16 mouse cellular contexts compared by ENCODE assay signal in the genomic region with DNA sequence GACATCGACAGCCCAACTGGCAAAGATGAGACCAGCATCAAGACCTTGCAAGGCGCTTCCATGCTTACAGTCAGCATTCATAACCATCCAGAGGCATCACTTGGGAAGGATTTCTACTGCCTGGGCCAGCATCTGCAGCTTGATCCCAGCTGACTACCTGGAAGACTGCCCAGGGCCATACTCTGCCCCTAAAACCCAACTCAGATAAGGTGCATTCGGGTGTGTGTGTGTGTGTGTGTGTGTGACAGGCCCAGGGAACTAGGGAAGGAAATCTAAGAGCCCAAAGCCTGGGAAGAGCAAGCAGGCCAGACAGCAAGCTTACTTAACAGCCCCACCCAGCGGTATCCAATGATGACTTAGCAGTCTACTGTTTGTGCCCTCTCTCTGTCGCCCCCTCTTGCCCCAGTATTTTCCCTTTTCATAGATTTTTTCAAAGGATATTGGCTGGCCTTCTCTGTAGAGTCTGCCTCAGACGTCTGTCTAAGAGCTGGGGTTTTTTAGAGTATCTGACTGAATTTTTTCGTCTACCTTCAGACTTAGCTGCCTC. TPM values are rescaled to one million over a fixed set of nuclear protein-coding genes. Genes with fewer than 3 reads are reported as not detected.
A peak's percentile ranks its signal among the peaks of the same experiment; 100 is the strongest.
DNase-seq lines count a peak whose midpoint lies in the region; ATAC-seq and TF ChIP-seq lines count a peak whose summit lies in the region.
"Had no signal": no experiment of that assay in that cellular context is flagged by ENCODE, and none has a peak within 500 bp of the region (broad histone marks: within the 10 kb centered on the region; RNA-seq: fewer than 3 reads in every experiment).

No protein-coding gene starts in this region.

- peaks cover 36% of the 10 kb centered on the region for H3K36me3 ChIP-seq in heart, postnatal 0 days (replicated peaks; ENCODE audit: control insufficient read depth, insufficient read depth, low read length)
- peaks cover 2% of the 10 kb centered on the region; the same call in 1 of the 2 replicates for H3K36me3 ChIP-seq in liver, postnatal 0 days (replicated peaks; ENCODE audit: insufficient read depth, low read length)
- no peaks in the 10 kb centered on the region for H3K36me3 ChIP-seq in liver, embryonic 11.5 days (ENCODE audit: control insufficient read depth, insufficient read depth, low read length)
- H3K36me3 ChIP-seq in stomach, postnatal 0 days (ENCODE audit: control insufficient read depth, insufficient read depth, low read length): no peaks in the 10 kb centered on the region
- peaks cover 23% of the 10 kb centered on the region; the same call in 1 of the 2 replicates for H3K36me3 ChIP-seq in forebrain, embryonic 15.5 days

- no peaks in the 10 kb centered on the region for H3K9me3 ChIP-seq in heart, postnatal 0 days (replicated peaks; ENCODE audit: control insufficient read depth, low read length)
- H3K9me3 ChIP-seq in liver, postnatal 0 days (ENCODE audit: low read length): no peaks in the 10 kb centered on the region
- no peaks in the 10 kb centered on the region for H3K9me3 ChIP-seq in liver, embryonic 11.5 days (ENCODE audit: control insufficient read depth, low read length)
- no peaks in the 10 kb centered on the region for H3K9me3 ChIP-seq in stomach, postnatal 0 days (ENCODE audit: control insufficient read depth, low read length)
- no peaks in the 10 kb centered on the region for H3K9me3 ChIP-seq in forebrain, embryonic 15.5 days
- H3K9me3 ChIP-seq: heart, embryonic 15.5 days; midbrain, embryonic 13.5 days had no signal

- H3K4me2 ChIP-seq in heart, postnatal 0 days (ENCODE audit: low read depth, low read length): no peak overlapping the region
- no peak overlapping the region for H3K4me2 ChIP-seq in liver, postnatal 0 days (ENCODE audit: low read depth, low read length)
- H3K4me2 ChIP-seq in liver, embryonic 11.5 days: no peak overlapping the region
- no peak overlapping the region for H3K4me2 ChIP-seq in stomach, postnatal 0 days (replicated peaks; ENCODE audit: low read depth)
- no peak overlapping the region for H3K4me2 ChIP-seq in forebrain, embryonic 15.5 days (replicated peaks)
- H3K4me2 ChIP-seq: heart, embryonic 15.5 days; midbrain, embryonic 13.5 days had no signal

- intact Hi-C loops in gastrocnemius, postnatal 36 days (cut with DNase I): no loop called here

- ATAC-seq in heart, postnatal 0 days (ENCODE audit: insufficient read depth, low read depth): no peak
- no peak for ATAC-seq in liver, postnatal 0 days
- ATAC-seq in liver, embryonic 11.5 days (replicated peaks; ENCODE audit: low FRiP score): no peak
- ATAC-seq in stomach, postnatal 0 days (ENCODE audit: low FRiP score, low TSS enrichment): no peak
- ATAC-seq in forebrain, embryonic 15.5 days (replicated peaks): no peak
- ATAC-seq: midbrain, embryonic 13.5 days had no signal

- TF ChIP-seq EP300 in heart, postnatal 0 days (IDR thresholded peaks at IDR 0.05; ENCODE audit: low read depth): no peak
- no peak for TF ChIP-seq EP300 in liver, postnatal 0 days (IDR thresholded peaks at IDR 0.05; ENCODE audit: low read depth)
- TF ChIP-seq EP300 in stomach, postnatal 0 days (optimal IDR thresholded peaks at IDR 0.05): no peak

- H3K27me3 ChIP-seq in heart, postnatal 0 days (ENCODE audit: control insufficient read depth, insufficient read depth, low read length): no peaks in the 10 kb centered on the region
- no peaks in the 10 kb centered on the region for H3K27me3 ChIP-seq in liver, postnatal 0 days (ENCODE audit: insufficient read depth, low read length)
- H3K27me3 ChIP-seq in liver, embryonic 11.5 days (replicated peaks; ENCODE audit: control insufficient read depth, insufficient read depth, low read length): no peaks in the 10 kb centered on the region
- no peaks in the 10 kb centered on the region for H3K27me3 ChIP-seq in stomach, postnatal 0 days (ENCODE audit: control insufficient read depth, insufficient read depth, low read length)
- H3K27me3 ChIP-seq in forebrain, embryonic 15.5 days: no peaks in the 10 kb centered on the region
- H3K27me3 ChIP-seq: CH12.LX; heart, embryonic 15.5 days; midbrain, embryonic 13.5 days had no signal

- H3K9ac ChIP-seq in heart, postnatal 0 days (replicated peaks; ENCODE audit: low read depth, low read length): no peak overlapping the region
- H3K9ac ChIP-seq in liver, postnatal 0 days (replicated peaks): no peak overlapping the region
- no peak overlapping the region for H3K9ac ChIP-seq in liver, embryonic 11.5 days (ENCODE audit: low read depth, low read length)
- H3K9ac ChIP-seq in stomach, postnatal 0 days (ENCODE audit: low read length): no peak overlapping the region
- no peak overlapping the region for H3K9ac ChIP-seq in forebrain, embryonic 15.5 days (replicated peaks)
- H3K9ac ChIP-seq: heart, embryonic 15.5 days; midbrain, embryonic 13.5 days had no signal

- TF ChIP-seq CTCF in heart, postnatal 0 days (IDR thresholded peaks at IDR 0.05; ENCODE audit: low read depth): no peak
- TF ChIP-seq CTCF in liver, postnatal 0 days (IDR thresholded peaks at IDR 0.05; ENCODE audit: low read depth): peak; percentile 21; the same call in 1 of the 2 replicates
- peak; percentile 20; the same call in 1 of the 2 replicates for TF ChIP-seq CTCF in stomach, postnatal 0 days (IDR thresholded peaks at IDR 0.05; ENCODE audit: low read depth)

- 64% methylated on average over 7 of the region's 7 CpGs for WGBS in heart, postnatal 0 days
- WGBS in liver, postnatal 0 days (ENCODE audit: insufficient replicate concordance): 56% methylated on average over 7 of the region's 7 CpGs
- 56% methylated on average over 7 of the region's 7 CpGs for WGBS in liver, embryonic 11.5 days
- 54% methylated on average over 7 of the region's 7 CpGs for WGBS in stomach, postnatal 0 days
- WGBS in forebrain, embryonic 15.5 days: 64% methylated on average over 7 of the region's 7 CpGs

- H3K4me3 ChIP-seq in heart, postnatal 0 days (ENCODE audit: low read depth, low read length): no peak overlapping the region
- H3K4me3 ChIP-seq in liver, postnatal 0 days (ENCODE audit: low read depth, low read length): no peak overlapping the region
- H3K4me3 ChIP-seq in liver, embryonic 11.5 days (ENCODE audit: low read depth, low read length): no peak overlapping the region
- no peak overlapping the region for H3K4me3 ChIP-seq in stomach, postnatal 0 days (ENCODE audit: low read depth, low read length)
- no peak overlapping the region for H3K4me3 ChIP-seq in forebrain, embryonic 15.5 days
- H3K4me3 ChIP-seq: gastrocnemius, adult 2 months; heart, embryonic 15.5 days; midbrain, embryonic 13.5 days had no signal

- H3K27ac ChIP-seq in heart, postnatal 0 days (ENCODE audit: low read depth): no peak overlapping the region
- no peak overlapping the region for H3K27ac ChIP-seq in liver, postnatal 0 days (ENCODE audit: low read depth)
- no peak overlapping the region for H3K27ac ChIP-seq in liver, embryonic 11.5 days (ENCODE audit: low read depth, low read length)
- no peak overlapping the region for H3K27ac ChIP-seq in stomach, postnatal 0 days (replicated peaks)
- H3K27ac ChIP-seq in forebrain, embryonic 15.5 days (replicated peaks): no peak overlapping the region
- H3K27ac ChIP-seq: gastrocnemius, adult 2 months; heart, embryonic 15.5 days; kidney, postnatal 0 days; midbrain, embryonic 13.5 days had no signal

- no peaks in the 10 kb centered on the region for H3K4me1 ChIP-seq in heart, postnatal 0 days (ENCODE audit: control insufficient read depth, insufficient read depth)
- H3K4me1 ChIP-seq in liver, postnatal 0 days (ENCODE audit: insufficient read depth): no peaks in the 10 kb centered on the region
- 0 out of 2 replicates have a peak, but pooled peaks cover 2% of the 10 kb centered on the region for H3K4me1 ChIP-seq in liver, embryonic 11.5 days (replicated peaks; ENCODE audit: control insufficient read depth, insufficient read depth, low read length)
- H3K4me1 ChIP-seq in stomach, postnatal 0 days (replicated peaks; ENCODE audit: control insufficient read depth, insufficient read depth): no peaks in the 10 kb centered on the region
- H3K4me1 ChIP-seq in forebrain, embryonic 15.5 days: peaks cover 10% of the 10 kb centered on the region

- peak; percentile 19 for DNase-seq in heart, postnatal 0 days (ENCODE audit: low spot score)
- DNase-seq in heart, adult 11 months: no peak
- DNase-seq in liver, postnatal 0 days: no peak
- no peak for DNase-seq in liver, embryonic 11.5 days (ENCODE audit: low spot score)
- DNase-seq in NIH3T3 (ENCODE audit: low read depth): peak; percentile 6
- DNase-seq in stomach, postnatal 0 days (ENCODE audit: low spot score): peak; percentile 14
- DNase-seq in gastrocnemius, postnatal 36 days: no peak
- DNase-seq: gastrocnemius, adult 2 months; layer of hippocampus, postnatal 36 days; lung, postnatal 10 days; retina, postnatal 1 day had no signal

RNA-seq across cellular contexts. Expression of gene Slc4a11, which starts 57.8 kb away (rescaled TPM):
- total RNA-seq in heart, postnatal 0 days (2014; rRNA removed; ENCODE audit: low replicate concordance): 0.99 and 1.1 TPM in 2 replicates
- 0.03 and 0.07 TPM in 2 replicates for polyA plus RNA-seq in heart, postnatal 0 days (2015; fragmentation: Nextera tagmentation; extraction: Ambion mirVana)
- not detected in 2 replicates for polyA plus RNA-seq in liver, postnatal 0 days (2015; fragmentation: Nextera tagmentation; extraction: Ambion mirVana)
- 0.30 and 0.45 TPM in 2 replicates for polyA plus RNA-seq in liver, embryonic 11.5 days (2014; fragmentation: Nextera tagmentation; extraction: Ambion mirVana)
- polyA plus RNA-seq in stomach, postnatal 0 days (2015; fragmentation: Nextera tagmentation; extraction: Ambion mirVana): 0.27 and 0.29 TPM in 2 replicates
- total RNA-seq in gastrocnemius, postnatal 36 days (2021): under 1 TPM in 1 of 2 experiments, not detected in 1; 0.12 TPM
- 0.97 and 1.8 TPM in 2 replicates for polyA plus RNA-seq in forebrain, embryonic 15.5 days (2015; fragmentation: Nextera tagmentation; extraction: Ambion mirVana)

Comparison
In these comparisons a context has a peak if more than half of its experiments do, and no peak if none do; other contexts are left out.
1. DNase-seq: peak in heart, postnatal 0 days (single experiment), NIH3T3 (single experiment) and stomach, postnatal 0 days (single experiment); none in heart, adult 11 months (single experiment), liver, postnatal 0 days (single experiment), liver, embryonic 11.5 days (single experiment) and gastrocnemius, postnatal 36 days (0 of 2).